Mouse (Mus musculus) midbrain, embryonic 14.5 days (tissue): ENCODE data around the gene Sat2. TPM values are rescaled to one million over a fixed set of nuclear protein-coding genes. Genes with fewer than 3 reads are reported as not detected.

Experiments used
- ATAC-seq: fragments of 200-750 bp; cut with Nextera tagmentation; 2 replicates; pipeline ENCODE4 v1.8.0; 2017; ENCODE audit warnings: moderate number of reproducible peaks, moderate library complexity; ENCODE audit not compliant: low FRiP score, low TSS enrichment
- DNase-seq: peaks from one replicate; pipeline ENCODE4 v3.0.0-alpha.2; 2015
- H3K27ac ChIP-seq: fragments of 300-500 bp; sonication (generic); replicated peaks from 2 replicates; pipeline ENCODE4 v1.5.1; 2014; ENCODE audit warnings: mild to moderate bottlenecking, low read depth, low read length, moderate library complexity
- H3K27me3 ChIP-seq: fragments of 300-500 bp; sonication (generic); 2 replicates; pipeline ENCODE4 v1.6.1; 2014; ENCODE audit warnings: low read length, control low read depth, mixed read lengths; ENCODE audit not compliant: control insufficient read depth, insufficient read depth
- H3K36me3 ChIP-seq: fragments of 300-500 bp; sonication (generic); 2 replicates; pipeline ENCODE4 v1.6.1; 2014; ENCODE audit warnings: low read length, control low read depth; ENCODE audit not compliant: control insufficient read depth, insufficient read depth
- H3K4me1 ChIP-seq: fragments of 300-500 bp; sonication (generic); 2 replicates; pipeline ENCODE4 v1.6.1; 2014; ENCODE audit warnings: mild to moderate bottlenecking, antibody characterized with exemption, low read length, control low read depth; ENCODE audit not compliant: control insufficient read depth, insufficient read depth
- H3K4me2 ChIP-seq: fragments of 300-500 bp; sonication (generic); 2 replicates; pipeline ENCODE4 v1.6.1; 2014; ENCODE audit warnings: mild to moderate bottlenecking, low read length, moderate library complexity
- H3K4me3 ChIP-seq: fragments of 300-500 bp; sonication (generic); replicated peaks from 2 replicates; pipeline ENCODE4 v1.5.1; 2014; ENCODE audit warnings: low read depth, low read length
- H3K9ac ChIP-seq: fragments of 300-500 bp; sonication (generic); replicated peaks from 2 replicates; pipeline ENCODE4 v1.6.1; 2014; ENCODE audit warnings: mild to moderate bottlenecking, low read length, moderate library complexity
- H3K9me3 ChIP-seq: fragments of 300-500 bp; sonication (generic); 2 replicates; pipeline ENCODE4 v1.6.1; 2016; ENCODE audit warnings: low read length, control low read depth, mixed read lengths; ENCODE audit not compliant: control insufficient read depth
- WGBS: fragments of 180-500 bp; shearing (Covaris S2); extraction: QIAGEN DNeasy Blood & Tissue Kit; methylation state at CpG from one replicate; pipeline ENCODE4 v1.1.7; 2014; 5-methylcytosine and 5-hydroxymethylcytosine counted together
- microRNA counts: library from miRNA; unstranded; fragments of <30 nt; microRNA quantifications from one replicate; lab custom pipeline; 2016
- microRNA-seq: library from miRNA; unstranded; fragments of <30 nt; microRNA quantifications from one replicate; pipeline ENCODE4, GENCODE M21; 2016
- polyA plus RNA-seq: library from polyadenylated mRNA; unstranded; fragments of >200 nt; fragmentation: Nextera tagmentation; extraction: Ambion mirVana; gene quantifications from 2 replicates; pipeline ENCODE4 v1.2.1, GENCODE M21; 2014

Gene Sat2
- polyA plus RNA-seq, 1 experiment from 2014 or later: 21.6 TPM

DNA sequence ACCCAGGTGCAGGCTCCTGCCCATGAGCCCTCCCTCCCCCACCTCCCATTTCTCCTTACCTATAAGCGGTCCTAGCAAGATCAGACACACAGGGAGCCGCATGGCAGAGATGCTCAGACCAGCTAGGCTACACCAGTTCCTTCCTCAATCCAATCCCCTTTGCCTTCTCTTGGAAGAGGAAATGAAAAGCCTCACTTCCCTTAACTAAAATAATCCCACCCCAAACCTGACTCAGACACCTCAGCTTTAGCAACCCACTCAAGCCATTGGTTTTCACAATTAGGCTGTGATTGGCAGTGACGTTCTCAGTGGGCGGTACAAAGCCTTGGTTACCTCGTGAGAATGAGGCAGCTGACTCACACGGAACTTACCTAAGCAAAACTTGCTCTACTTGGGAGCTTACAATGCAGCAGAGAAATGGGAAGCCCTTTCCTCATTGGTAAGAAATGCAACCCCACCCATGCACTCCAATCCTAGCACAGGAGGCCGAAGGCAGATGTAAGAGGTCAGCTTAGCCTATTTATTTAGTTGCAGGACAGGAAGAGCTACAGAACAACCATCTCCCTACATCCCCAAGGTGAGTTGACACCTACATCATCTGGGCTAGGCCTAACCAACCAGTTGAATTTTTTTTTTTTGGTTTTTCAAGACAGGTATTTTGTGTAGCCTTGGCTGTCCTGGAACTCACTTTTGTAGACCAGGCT lies 44.3 kb downstream of the Sat2 start, which contains the start of gene Cd68:
Gene Cd68, minus strand, starts transcription at position 193 of the 704 bp plus-strand sequence.
- no peak within 1 kb of the TSS for H3K4me2 ChIP-seq
- ATAC-seq (no peak), DNase-seq (no peak)
- no peak within 1 kb of the TSS for H3K4me3 ChIP-seq
- H3K9me3 ChIP-seq: no peaks in the 10 kb centered on the region
- peaks cover 23% of the 10 kb centered on the region for H3K4me1 ChIP-seq
- 0 out of 2 replicates have a peak within 1 kb of the TSS, but pooled peaks have one; percentile 20 for H3K27ac ChIP-seq
- WGBS: 43% methylated on average over 7 of the region's 7 CpGs
- no peaks in the 10 kb centered on the region for H3K27me3 ChIP-seq
- peaks cover 75% of the 10 kb centered on the region for H3K36me3 ChIP-seq
- H3K9ac ChIP-seq: no peak within 1 kb of the TSS

DNA sequence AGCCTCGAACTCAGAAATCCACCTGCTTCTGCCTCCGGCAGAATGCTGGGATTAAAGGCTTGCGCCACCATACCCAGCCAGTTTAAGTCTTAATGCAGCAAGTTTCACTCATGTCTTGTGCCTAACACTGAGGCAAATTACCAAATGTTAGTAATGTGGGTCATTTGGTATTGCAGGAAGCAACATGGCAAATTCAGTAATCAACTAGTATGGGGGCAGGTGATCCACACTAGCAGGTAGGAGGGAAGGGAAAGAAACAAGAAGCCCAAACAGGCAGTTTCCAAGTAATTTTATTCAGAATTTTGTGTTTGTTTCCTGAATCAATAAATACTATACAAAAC lies 44.8 kb downstream of the Sat2 start:
- peaks cover 75% of the 10 kb centered on the region for H3K36me3 ChIP-seq
- WGBS: 90% methylated on average over 3 of the region's 3 CpGs

DNA sequence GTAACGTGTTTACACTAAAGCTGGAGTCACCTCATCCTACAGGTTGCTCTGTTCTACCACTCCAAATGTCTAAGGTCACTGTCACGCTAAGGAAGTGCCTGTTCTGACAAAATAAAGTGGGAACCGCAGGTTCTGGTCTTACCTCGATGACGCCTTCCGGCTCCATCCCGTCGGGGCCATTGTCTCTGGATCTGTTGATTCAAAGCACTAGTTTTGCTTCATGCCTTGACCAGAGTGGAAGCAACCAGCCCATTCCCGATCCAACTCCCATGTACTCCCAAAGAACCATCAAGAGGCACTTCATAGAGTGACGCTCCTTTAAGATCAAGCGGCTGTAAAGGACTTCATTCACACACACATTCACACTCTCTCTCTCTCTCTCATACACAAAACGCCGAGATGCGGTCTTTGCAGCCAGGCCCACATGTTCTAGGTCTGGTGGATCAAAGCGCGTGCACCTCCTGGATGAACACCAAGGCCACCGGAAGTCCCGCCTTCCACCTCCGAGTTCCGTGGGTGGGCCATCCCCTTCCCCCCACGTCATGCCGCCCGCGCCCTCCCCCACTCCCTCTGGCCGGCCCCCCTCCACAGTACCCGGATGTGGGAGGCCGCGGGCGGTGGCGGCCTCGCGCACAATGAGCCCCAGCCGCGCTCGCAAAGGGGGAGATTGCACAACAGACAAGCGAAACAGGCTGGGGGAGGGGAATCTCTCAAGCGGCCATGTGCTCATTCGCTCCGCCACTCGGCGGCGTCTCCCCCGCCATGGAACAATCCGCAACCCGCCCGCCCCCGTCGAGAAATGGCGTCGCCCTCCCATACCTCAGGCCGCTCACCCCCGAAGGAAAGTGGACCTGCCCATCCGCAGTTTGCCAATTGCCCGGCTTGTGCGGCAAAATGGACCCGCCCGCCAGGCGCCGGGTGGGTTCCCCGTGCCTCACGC lies 49.2 kb downstream of the Sat2 start:
- WGBS: 1% methylated on average over 58 of the region's 61 CpGs
- Histone ChIP-seq H3K27ac (peak overlapping the region; percentile 96), H3K9me3 (no peaks in the 10 kb centered on the region), H3K4me1 (peaks cover 16% of the 10 kb centered on the region), H3K36me3 (peaks cover 75% of the 10 kb centered on the region), H3K4me2 (peak overlapping the region; percentile 98), H3K27me3 (no peaks in the 10 kb centered on the region), H3K4me3 (peak overlapping the region; percentile 100), H3K9ac (peak overlapping the region; percentile 99)
- DNase-seq: peak; percentile 98
- peak; percentile 81 for ATAC-seq

More for the DNA sequence above, 44.8 kb downstream of the Sat2 start:
- no peak for ATAC-seq
- Histone ChIP-seq H3K27me3 (no peaks in the 10 kb centered on the region), H3K4me3 (no peak overlapping the region), H3K27ac (no peak overlapping the region), H3K4me1 (peaks cover 18% of the 10 kb centered on the region), H3K9me3 (no peaks in the 10 kb centered on the region), H3K9ac (no peak overlapping the region), H3K4me2 (no peak overlapping the region)
- DNase-seq: no peak

DNA sequence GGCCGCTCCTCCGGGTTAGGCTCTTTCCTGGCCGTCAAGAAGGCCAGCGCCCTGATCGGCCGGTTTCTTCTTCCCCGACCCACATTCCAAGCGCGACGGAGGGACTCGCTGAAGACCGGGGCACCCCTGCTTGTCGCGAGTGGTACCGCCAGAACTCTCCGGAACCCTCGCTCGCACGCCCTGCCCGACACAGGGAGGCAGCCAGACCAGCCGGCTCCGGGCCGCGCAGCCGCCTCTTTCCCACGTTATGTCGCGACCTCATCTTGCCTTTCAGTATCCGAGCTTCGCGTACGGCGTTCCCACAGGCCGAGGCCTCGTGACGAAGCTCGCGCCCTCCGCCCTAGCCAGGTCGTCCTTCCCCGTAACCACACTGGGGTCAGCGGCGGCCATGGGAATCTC lies 49.9 kb downstream of the Sat2 start:
- WGBS: under 1% methylated on average over 43 of the region's 43 CpGs
- Histone ChIP-seq H3K4me3 (peak overlapping the region; percentile 100), H3K4me2 (peak overlapping the region; percentile 98), H3K9me3 (no peaks in the 10 kb centered on the region), H3K36me3 (peaks cover 75% of the 10 kb centered on the region), H3K9ac (peak overlapping the region; percentile 99), H3K4me1 (peaks cover 16% of the 10 kb centered on the region), H3K27ac (peak overlapping the region; percentile 96), H3K27me3 (no peaks in the 10 kb centered on the region)
- ATAC-seq (peak; percentile 2; the same call in 1 of the 2 replicates), DNase-seq (no peak)

DNA sequence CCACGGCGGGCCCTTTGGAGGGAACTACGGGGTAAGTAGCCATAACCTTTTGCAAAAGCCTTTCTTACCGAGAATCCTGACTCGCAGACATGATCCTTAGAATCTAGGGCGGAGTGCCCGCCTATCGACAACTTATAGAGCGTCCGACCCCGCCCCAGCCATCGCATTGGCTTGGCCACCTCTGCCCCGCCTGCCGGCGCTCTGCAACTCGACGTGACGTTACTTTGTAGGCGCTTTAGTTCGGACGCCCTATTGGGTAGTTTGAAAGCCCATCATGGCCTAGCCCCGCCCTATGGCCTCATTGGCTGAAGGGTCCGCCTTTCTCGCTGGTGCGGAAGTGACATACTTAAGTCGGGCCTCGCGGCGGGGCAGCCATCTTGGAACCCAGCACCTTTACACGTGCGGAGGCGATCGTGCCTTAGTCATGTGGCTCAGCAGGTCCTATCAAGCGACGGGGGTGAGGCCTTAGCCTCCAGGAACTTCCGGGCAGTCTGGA lies 50.4 kb downstream of the Sat2 start, which contains the start of gene Eif4a1:
Gene Eif4a1, minus strand, starts transcription at position 213 of the 496 bp plus-strand sequence.
- ATAC-seq (peak; percentile 97), DNase-seq (peak; percentile 100)
- Histone ChIP-seq H3K4me2 (peak within 1 kb of the TSS; percentile 98), H3K27ac (peak within 1 kb of the TSS; percentile 96), H3K4me3 (peak within 1 kb of the TSS; percentile 100), H3K27me3 (no peaks in the 10 kb centered on the region), H3K36me3 (peaks cover 77% of the 10 kb centered on the region), H3K9me3 (no peaks in the 10 kb centered on the region), H3K4me1 (peaks cover 16% of the 10 kb centered on the region), H3K9ac (peak within 1 kb of the TSS; percentile 99)
- under 1% methylated on average over 36 of the region's 36 CpGs for WGBS

MicroRNAs encoded within 50 kb of the gene (microRNA counts, 519-probe panel; counts per million panel counts)
- not detected for microRNA mmu-miR-1934 (lab: Ali Mortazavi, UCI)
- 3,868 counts per million, percentile 23 among the panel's probes with 10 or more counts for microRNA mmu-miR-467f (lab: Ali Mortazavi, UCI)

Small RNAs within 50 kb of the gene (microRNA-seq; reads per million reads assigned to microRNA genes)
- gene Mir1934: 3.4 reads per million, percentile 21 among the genes with 10 or more reads in this experiment
- not detected for gene Mir467f

Other genes with a start within 250 kb of the Sat2 start
- 97.6 and 123 TPM in 2 replicates for gene Naa38, start 226.5 kb upstream of the Sat2 start, polyA plus RNA-seq
- 17.0 and 24.8 TPM in 2 replicates for gene Cyb5d1, start 226.4 kb upstream of the Sat2 start, polyA plus RNA-seq
- gene Tmem88, start 223.8 kb upstream of the Sat2 start, polyA plus RNA-seq: 2.6 and 4.9 TPM in 2 replicates
- gene Kdm6b, start 208.3 kb upstream of the Sat2 start, polyA plus RNA-seq: 41.1 and 41.2 TPM in 2 replicates
- gene Dnah2, start 72.9 kb upstream of the Sat2 start, polyA plus RNA-seq: 4.8 and 5.7 TPM in 2 replicates
- gene Efnb3, start 61.8 kb upstream of the Sat2 start, polyA plus RNA-seq: 40.7 and 109 TPM in 2 replicates
- 22.5 and 22.7 TPM in 2 replicates for gene Wrap53, start 41.8 kb upstream of the Sat2 start, polyA plus RNA-seq
- 66.1 and 69.2 TPM in 2 replicates for gene Trp53, start 41.7 kb upstream of the Sat2 start, polyA plus RNA-seq
- 46.5 and 46.7 TPM in 2 replicates for gene Atp1b2, start 16.1 kb upstream of the Sat2 start, polyA plus RNA-seq
- gene Shbg, start 4.1 kb upstream of the Sat2 start, polyA plus RNA-seq: not detected in 2 replicates
- gene Fxr2, start 11.0 kb downstream of the Sat2 start, polyA plus RNA-seq: 35.9 and 38.4 TPM in 2 replicates
- not detected in 2 replicates for gene Sox15, start 33.3 kb downstream of the Sat2 start, polyA plus RNA-seq
- gene Mpdu1, start 40.6 kb downstream of the Sat2 start, polyA plus RNA-seq: 64.0 and 108 TPM in 2 replicates
- gene Cd68, start 44.1 kb downstream of the Sat2 start, polyA plus RNA-seq: 3.7 and 7.9 TPM in 2 replicates
- gene Eif4a1, start 50.4 kb downstream of the Sat2 start, polyA plus RNA-seq: 707 and 863 TPM in 2 replicates
- 93.3 and 103 TPM in 2 replicates for gene Senp3, start 60.1 kb downstream of the Sat2 start, polyA plus RNA-seq
- 0.16 and 0.25 TPM in 2 replicates for gene Tnfsf13, start 63.8 kb downstream of the Sat2 start, polyA plus RNA-seq
- gene Tnfsf12, start 73.8 kb downstream of the Sat2 start, polyA plus RNA-seq: 1.6 and 3.0 TPM in 2 replicates
- 0.51 and 1.1 TPM in 2 replicates for gene Tnfsfm13, start 74.1 kb downstream of the Sat2 start, polyA plus RNA-seq
- gene Polr2a, start 136.6 kb downstream of the Sat2 start, polyA plus RNA-seq: 20.0 and 30.7 TPM in 2 replicates
- gene Slc35g3, start 139.9 kb downstream of the Sat2 start, polyA plus RNA-seq: 0.14 TPM in 1 of 2 replicates, not detected in the other
- 3.8 and 4.2 TPM in 2 replicates for gene Zbtb4, start 143.9 kb downstream of the Sat2 start, polyA plus RNA-seq
- 0.80 and 1.3 TPM in 2 replicates for gene Chrnb1, start 173.9 kb downstream of the Sat2 start, polyA plus RNA-seq
- 3.2 and 3.6 TPM in 2 replicates for gene Fgf11, start 179.8 kb downstream of the Sat2 start, polyA plus RNA-seq
- gene Tmem102, start 183.6 kb downstream of the Sat2 start, polyA plus RNA-seq: 0.58 and 0.82 TPM in 2 replicates
- gene Gm39566, start 193.3 kb downstream of the Sat2 start, polyA plus RNA-seq: not detected in 2 replicates
- gene Spem2, start 196.4 kb downstream of the Sat2 start, polyA plus RNA-seq: not detected in 2 replicates
- 0.49 and 0.85 TPM in 2 replicates for gene Spem1, start 200.2 kb downstream of the Sat2 start, polyA plus RNA-seq
- gene Nlgn2, start 215.8 kb downstream of the Sat2 start, polyA plus RNA-seq: 25.1 and 32.4 TPM in 2 replicates
- gene Tmem256, start 216.5 kb downstream of the Sat2 start, polyA plus RNA-seq: 313 and 417 TPM in 2 replicates
- 41.3 and 51.9 TPM in 2 replicates for gene Plscr3, start 224.4 kb downstream of the Sat2 start, polyA plus RNA-seq
- not detected in 2 replicates for gene Tnk1, start 236.7 kb downstream of the Sat2 start, polyA plus RNA-seq